Mouse (Mus musculus) testis, postnatal 14 days (tissue): Measurements from ENCODE around the gene Colec11.

ENCODE experiments used
- DNase-seq: peaks from one replicate; pipeline ENCODE4 v3.0.0; 2021; ENCODE audit warnings: low spot score

Gene Colec11

DNA sequence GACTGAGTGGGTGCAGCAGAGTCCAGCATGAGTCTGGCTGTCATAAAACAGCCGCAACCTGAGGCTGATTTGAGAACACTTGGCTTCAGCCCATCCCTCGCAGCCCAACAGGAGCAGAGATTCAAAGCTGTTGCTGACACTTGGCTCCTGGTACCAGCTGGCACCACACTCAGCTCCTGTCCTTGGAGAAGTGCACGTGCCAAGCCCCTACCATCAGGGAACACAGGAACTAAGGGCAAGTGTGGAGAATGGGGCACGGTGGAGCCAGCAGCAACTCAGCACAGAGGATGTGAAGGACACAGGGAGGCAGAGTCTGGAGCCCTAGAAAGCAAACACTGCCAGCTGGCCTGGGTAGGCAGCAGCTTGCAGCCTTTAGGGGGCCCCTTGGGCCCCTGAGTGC is 20.9 kb downstream of the Colec11 start:
- DNase-seq = peak; percentile 21

DNA sequence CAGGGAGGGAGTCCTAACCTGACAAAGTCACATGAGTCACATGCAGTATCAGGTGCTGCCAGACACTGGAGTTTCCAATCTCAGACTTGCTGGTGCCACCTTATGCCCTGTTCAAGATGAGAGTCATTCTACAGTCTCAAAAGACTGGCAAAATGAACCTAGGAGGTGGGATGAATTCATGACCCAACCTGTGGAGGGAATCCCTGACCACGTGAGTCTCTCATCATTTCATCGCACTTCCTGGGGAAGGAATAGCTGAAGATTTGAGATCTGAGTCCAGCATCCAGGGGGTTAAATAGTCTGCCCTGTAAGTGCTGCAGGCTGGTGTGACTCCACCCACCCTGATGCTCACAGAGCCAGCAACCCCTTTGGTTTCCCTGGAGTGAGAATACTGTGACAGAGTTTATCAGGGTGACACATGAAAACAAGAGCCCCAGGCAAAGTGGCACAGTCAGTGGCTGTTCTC is 24.6 kb downstream of the Colec11 start:
- DNase-seq = no peak

DNA sequence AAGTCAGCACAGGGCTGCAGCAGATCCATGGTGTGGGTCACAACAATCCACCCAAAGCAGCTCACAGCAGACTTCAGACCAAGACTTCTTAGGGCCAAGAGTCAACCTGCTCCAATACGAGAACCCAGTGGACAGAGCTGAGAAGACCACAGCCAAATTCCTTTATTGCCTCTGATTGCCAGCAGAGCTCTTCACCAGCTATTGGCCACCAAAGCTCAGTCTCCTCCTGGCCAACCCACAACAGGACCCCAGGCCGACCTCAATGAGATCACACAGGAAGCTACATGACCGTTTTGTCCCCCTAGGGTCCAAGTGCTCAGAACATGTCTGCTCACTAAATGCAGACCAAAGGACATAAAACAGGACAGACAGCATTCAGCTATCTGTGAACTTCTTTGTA is 25.1 kb downstream of the Colec11 start:
- no peak for DNase-seq

DNA sequence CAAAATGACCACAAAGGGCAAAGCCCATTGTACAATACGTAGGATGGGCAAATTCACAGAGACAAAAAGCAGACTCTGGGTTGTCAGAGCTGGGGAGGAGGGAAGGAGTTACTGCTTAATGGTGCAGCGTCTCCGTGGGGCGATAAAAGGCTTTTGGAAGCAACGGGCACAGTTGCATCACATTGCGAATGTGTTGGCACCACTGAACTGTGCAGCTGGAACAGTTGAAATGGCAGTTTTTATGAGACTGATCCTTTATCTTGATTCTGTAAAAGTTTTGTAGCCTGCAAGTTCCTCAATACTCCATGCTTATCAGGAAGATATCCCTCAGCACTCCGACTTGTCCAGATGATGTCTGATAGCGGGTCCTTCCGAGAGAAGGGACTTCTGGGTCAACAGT is 25.5 kb downstream of the Colec11 start:
- no peak for DNase-seq

DNA sequence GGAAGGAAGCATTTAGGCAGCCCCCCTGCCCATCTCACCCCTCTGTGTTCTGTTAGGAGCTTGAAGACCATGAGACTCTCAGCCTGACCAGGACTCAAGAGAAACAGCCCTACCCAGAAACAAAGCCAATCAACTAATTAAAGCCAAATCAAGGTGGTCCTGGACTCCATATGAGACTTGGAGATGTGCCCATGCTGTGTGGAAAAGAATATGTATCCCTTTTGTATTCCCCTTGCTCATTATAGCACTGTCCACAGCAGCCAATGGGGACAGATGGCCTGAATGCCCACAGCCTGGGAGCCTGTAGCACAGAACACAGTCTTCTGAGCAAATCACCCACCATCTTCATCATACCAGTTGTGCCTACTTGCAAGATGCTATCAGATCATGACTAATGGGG is 26.3 kb downstream of the Colec11 start:
- DNase-seq = no peak

DNA sequence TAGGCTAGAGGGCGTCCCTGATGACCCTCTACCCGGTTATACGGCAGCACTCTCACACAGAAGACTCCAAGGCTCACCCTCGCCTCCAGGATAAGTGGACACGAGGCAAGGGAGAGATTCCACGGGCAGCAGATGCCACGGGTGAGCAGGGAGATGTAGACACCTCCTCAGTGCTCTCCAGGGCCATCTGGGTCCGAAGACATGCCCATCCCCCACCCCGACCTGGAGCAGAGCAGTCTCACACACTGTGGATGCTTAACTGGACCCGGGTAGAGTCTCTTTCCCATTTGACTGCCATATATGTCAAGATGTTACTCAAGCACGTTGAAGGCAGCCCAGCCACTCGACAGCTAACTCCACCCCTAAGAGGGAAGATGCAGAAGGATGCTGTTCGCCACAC is 32.7 kb downstream of the Colec11 start:
- no peak for DNase-seq

DNA sequence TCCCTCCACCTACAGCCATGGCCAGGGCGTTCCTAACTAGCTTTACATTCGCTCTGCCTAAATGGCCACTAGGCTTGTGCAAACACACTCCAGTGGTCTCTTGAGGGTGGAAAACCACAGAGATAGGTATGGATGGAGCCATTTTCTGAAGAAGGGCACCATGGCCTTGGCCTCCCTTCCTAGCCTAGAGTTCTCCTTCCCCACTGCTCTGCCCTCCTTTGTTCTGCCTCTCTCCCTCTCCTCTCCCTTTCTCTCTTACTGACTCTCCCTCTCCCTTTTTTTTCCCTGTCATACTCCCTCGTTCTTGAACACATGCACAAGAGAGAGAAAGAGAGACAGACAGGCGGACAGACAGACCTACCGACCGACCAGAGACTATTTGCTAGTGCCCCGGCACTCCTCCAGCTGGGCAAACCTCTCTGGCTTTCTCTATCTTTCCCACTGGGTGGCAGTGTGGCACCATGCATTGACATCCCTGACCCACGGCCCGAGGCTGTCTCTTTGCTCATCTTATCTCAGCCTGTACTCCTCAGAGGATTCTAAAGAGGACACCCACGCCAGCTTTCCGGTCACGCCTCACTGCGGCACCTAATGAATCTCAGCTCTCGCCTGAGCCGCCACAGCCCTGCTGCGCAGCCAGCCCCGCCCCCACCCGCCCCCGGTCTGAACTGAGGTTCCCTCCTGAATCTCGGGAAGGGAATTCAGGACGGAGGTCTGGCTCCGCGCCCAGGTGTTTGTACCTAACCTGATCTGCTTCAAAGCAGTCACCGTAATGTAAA is 33.9 kb downstream of the Colec11 start:
- DNase-seq = peak; percentile 81

DNA sequence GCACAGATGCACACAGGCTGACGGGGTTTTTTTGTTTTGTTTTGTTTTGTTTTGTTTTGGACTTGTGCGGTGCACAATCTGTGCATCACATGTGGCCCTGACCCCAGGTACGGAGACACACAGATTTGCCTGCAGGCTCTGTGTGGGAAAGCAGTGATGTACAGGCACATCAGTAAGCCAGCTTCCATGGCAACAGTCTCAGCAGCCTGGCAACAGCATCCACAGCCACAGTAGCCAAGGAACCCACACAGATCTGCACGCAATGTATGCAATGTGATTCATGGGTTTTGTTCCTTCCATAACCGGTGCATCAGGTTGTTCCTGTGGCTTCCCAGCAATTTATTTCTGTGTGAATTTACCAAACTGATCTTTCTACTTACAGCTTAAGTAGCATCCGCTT is 35.2 kb downstream of the Colec11 start:
- no peak for DNase-seq

DNA sequence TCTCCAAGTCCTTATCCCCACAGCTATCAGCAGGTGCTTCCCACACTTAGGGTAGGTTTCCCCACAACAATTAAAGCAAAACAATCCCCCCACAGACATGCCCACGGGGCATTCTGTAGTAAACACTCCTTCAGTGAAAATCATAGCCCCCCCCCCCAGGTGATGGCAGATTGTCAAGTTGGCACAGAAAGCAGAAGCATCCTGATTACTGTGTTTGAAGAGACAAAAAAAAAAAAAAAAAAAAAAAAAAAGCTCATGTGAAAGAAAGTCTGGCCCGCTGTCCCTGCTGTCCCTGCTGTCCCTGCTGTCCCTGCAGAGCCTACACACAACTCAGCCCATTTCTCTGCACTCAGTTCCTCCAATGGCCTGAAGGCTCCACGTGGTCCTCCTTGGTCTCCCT is 39.1 kb downstream of the Colec11 start:
- no peak for DNase-seq

DNA sequence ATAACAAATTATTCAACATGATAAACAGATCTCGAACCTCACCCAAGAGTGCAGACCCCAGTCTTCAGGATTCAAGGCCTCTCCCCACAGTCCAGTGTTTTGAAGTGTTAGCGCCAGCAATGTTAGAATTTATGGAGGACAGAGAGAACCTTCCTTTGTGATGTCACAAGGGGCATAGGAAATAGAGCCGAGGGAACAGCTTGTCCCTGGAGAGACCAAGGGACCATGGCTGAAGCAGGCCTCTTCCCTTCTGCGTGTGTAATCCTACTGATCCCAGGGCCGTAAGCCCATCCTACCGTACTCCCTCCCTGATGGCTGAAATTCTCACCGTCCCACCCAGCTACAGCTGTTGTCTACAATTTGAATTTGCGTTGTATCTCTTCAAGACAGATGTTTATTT is 40.8 kb downstream of the Colec11 start, which contains the start of gene Allc:
TSS of gene Allc (minus strand) at position 101 of the 400 bp plus-strand sequence.
- no peak for DNase-seq

DNA sequence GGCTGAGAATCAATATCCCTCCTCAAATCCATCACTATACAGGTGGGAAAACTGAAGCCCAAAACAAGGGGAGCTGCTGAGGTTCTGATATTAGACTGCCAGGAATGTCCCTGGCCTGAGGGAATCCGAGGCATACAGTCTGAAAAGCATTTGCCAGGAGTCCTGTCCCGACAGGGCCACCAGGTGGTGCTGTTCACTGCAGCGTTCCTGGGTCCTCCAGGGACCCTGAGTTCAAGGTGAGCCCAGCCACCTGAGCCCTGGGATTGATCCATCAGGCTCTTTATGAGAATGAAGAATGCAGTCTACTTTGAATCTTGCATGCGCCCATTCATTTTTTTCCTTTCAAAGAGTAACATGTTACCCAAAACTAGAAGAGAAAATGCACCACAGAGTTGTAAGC is 44.0 kb downstream of the Colec11 start:
- DNase-seq = peak; percentile 42

DNA sequence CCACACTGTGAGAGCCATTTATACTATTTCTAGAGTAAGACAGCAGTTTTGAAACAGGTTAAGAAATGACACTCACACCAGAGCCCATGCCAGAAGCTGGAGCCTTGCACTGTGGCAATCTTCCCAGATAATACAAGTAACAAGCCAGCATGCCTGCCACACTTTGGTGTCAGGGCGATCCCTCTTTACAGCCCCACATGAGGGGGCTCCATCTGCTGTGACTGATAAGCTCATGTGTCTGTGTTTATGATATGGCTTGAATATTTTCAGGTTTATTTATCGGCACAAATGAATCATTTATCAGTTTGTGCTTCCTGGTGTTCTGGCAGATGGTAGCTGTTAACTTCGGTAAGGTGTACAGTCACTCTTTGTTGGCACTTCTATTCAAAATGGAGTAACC is 45.0 kb downstream of the Colec11 start:
- DNase-seq = no peak

DNA sequence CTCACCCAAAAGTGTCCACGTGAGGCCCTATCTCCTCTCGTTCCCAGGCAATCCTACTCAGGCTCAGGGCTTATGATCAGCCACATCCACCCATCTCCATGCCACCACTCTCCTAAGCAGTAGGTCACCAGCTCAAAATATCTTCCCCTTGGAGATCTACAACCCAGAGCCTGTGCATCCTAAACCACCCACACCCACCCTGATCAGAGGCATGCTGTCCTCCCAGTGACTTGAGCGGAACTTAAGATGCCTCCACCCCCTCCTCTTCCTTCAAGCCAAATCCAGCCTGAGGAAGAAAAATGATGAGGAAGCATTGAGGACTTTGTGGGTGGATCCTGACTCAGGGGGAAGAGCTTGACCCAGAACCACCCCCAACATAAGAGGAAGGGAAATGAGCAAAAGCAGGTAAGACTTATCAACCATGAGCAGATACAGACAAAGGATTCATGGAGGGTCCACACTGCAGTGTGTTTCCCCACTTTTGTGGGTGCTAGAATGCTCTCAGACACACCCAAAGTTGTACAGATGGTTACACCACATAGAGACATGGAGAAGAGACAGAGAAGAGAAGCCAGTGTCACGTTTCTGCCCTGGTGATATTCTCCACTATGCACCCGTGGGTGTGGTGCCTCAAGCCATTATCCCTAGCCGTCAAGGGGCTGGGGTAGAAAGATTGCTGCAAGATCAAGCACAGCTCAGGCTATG is 47.7 kb downstream of the Colec11 start:
- DNase-seq = no peak

DNA sequence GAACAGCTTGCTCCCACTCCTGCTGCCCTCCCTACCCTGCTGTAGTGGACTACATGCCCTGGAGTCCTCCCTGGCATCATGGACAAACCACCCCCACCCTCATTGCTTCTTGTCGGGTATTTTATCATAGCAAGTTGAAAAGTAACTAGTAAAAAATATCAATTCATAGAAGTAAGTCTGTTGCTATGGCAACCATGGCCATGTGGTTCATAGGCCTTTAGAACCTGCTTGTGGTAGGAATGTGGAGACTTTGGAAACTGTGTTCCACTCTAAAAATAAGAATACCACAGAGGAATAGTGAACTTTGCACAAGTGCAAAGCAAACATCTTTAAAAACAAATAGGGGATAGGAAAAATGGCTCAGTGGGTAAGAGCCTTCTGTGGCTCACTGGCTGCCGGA is 50.9 kb downstream of the Colec11 start:
- no peak for DNase-seq

DNA sequence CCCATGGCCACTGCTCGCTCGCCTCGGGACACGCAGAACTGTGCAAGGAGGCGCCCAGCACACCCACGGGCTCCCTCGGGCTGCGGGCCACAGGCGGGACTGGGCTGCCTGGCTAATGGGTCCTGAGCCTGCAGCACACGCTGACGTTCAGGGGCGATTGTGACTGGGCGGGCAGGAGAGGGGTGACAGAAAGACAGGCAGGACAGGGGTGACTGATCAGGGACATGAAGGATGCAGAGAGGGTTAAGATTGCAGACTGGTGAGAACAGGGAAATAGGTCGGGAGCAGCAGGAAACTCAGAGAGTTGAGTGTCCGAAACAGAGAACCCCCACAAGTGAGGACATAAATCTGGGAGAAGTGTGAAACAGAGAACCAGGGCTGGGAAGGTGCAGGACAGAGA is 70.9 kb downstream of the Colec11 start, which contains the start of gene Dcdc2c:
TSS of gene Dcdc2c (minus strand) at position 101 of the 400 bp plus-strand sequence.
- no peak for DNase-seq

DNA sequence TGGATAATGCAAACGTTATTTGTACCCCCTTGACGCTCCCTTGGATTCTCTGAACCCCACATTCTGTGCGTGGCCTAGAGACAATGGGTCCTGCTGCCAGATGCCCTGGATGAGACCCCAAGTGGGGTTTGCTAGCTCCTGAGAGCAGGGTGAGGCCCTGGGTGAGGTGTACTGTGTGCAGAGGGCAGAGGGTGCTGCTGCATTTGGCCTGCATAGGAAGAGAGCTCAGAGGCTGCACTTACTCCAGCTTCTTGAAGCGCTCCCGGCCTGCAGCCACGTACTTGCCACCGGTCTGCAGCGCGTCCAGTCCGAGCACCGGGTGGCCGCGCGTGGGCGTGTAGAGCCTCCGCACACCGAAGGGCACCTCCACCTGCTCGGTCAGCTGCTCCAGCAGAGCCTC is 71.4 kb downstream of the Colec11 start:
- no peak for DNase-seq

DNA sequence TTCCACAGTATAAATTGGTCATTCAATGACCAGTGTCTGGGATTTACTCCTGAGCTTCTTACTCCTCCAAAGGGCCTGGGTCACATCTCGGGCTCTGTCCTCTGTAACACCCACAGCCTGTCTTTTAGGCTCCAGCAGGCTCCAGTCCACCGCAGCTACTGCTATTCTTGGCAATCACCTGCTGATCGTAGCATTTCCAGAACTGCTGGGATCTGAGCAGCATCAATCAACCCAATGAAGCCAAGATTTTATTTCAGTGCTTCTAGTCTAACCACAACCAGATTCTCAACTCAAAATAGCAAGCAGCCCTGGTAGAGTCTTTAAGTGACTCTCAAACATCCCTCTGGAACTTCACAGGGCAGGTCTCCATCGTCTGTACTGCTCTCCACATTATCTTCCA is 74.3 kb downstream of the Colec11 start:
- DNase-seq = no peak
